Mouse (Mus musculus) Patski (cell line): Measurements from ENCODE around the gene Edil3. TPM values are rescaled to one million over a fixed set of nuclear protein-coding genes. Genes with fewer than 3 reads are reported as not detected.

Experiments
- ATAC-seq: fragments of 100-300 bp; one replicate; pipeline ENCODE4 v1.8.0; 2021
- CTCF ChIA-PET: fragments of 350-600 bp; sonication (Branson Sonifier 250); formaldehyde crosslinking; loops from one replicate; lab custom pipeline; 2022; ENCODE audit warnings: inconsistent platforms; lab: Charles Lee
- POLR2A ChIA-PET: fragments of 350-600 bp; sonication (Branson Sonifier 250); formaldehyde crosslinking; loops from one replicate; lab custom pipeline; 2022; ENCODE audit warnings: antibody characterized with exemption, inconsistent platforms; lab: Charles Lee
- DNase-seq: peaks from one replicate; pipeline ENCODE4 v3.0.0-alpha.2; 2011; ENCODE audit warnings: low read depth, low spot score
- H3K27me3 ChIP-seq: fragments of 371-371 bp; one replicate; pipeline ENCODE4 v1.5.1; 2021
- CTCF ChIP-seq: fragments of 100-300 bp; IDR thresholded peaks from one replicate; pipeline ENCODE4 v1.5.1; 2021
- in situ Hi-C: fragments of 300-500 bp; cut with MboI; formaldehyde crosslinking; loops from 3 replicates; pipeline ENCODE4 v1.11.1; 2018; ENCODE audit warnings: low pct_unique_long_range_greater_than_20kb, mixed read lengths
- polyA plus RNA-seq: library from polyadenylated mRNA; unstranded; gene quantifications from one replicate; pipeline ENCODE4 v1.2.3, GENCODE M21; 2021

Gene Edil3
- polyA plus RNA-seq, 1 experiment from 2014 or later: not detected

DNA sequence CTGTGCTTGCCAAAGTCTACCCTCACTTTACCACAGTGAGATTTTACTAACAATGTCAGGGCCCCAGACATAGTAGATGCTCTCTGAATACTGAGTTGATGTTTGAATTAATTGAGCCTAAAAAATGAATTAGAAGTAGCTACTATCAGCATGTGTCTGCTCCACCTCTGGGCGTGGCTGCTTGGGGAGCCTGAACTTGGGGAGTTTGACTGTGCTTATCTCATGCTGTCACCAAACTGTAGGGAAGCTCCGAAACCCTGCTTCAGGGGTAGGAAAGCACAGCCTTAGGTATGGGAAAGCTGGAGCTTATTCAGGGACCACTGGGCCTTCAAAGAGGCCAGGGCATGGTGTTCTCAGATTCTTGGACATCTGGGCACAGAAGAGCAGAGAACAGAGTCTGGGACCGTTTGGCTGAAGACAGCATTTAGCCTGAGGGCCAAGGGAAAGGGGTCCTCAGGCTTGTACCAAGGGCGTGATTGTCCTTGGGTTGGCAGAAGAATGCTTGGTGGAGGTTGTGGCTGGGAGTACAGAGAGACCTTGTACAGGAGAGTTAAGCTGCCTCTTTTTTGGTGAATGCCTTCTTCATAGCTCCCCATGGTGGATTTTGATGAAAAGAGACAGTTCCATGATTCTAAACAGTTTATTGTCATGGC, 432.8 kb downstream of the Edil3 start:
- ATAC-seq (no peak), DNase-seq (no peak)
- ChIA-PET POLR2A (no interaction called here), CTCF (no interaction called here)
- TF ChIP-seq CTCF: no peak
- peaks cover 1% of the 10 kb centered on the region for H3K27me3 ChIP-seq
- in situ Hi-C loops: no loop called here

DNA sequence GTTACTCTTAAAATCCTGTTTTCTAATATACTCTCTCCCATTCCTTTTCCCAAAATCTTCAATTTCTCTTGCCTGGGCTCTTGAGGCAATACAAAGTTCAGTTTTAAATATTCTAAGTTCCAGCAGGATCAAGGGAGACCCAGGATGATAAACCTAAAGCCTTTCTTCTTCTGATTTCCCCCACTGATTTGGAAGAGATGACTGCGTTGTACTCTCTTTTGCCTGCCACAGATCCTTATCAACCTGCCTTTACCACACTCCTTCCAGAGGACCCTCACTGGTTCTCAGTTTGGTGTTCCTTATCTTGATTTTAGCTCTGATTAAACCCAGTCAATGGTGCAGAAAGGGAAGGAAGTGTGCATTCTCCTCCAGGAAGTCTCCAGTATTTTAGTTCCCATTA, 435.6 kb downstream of the Edil3 start:
- no peak for ATAC-seq
- ChIA-PET CTCF (no interaction called here), POLR2A (no interaction called here)
- in situ Hi-C loops: no loop called here
- no peak for DNase-seq
- H3K27me3 ChIP-seq: peaks cover 4% of the 10 kb centered on the region
- TF ChIP-seq CTCF: no peak

DNA sequence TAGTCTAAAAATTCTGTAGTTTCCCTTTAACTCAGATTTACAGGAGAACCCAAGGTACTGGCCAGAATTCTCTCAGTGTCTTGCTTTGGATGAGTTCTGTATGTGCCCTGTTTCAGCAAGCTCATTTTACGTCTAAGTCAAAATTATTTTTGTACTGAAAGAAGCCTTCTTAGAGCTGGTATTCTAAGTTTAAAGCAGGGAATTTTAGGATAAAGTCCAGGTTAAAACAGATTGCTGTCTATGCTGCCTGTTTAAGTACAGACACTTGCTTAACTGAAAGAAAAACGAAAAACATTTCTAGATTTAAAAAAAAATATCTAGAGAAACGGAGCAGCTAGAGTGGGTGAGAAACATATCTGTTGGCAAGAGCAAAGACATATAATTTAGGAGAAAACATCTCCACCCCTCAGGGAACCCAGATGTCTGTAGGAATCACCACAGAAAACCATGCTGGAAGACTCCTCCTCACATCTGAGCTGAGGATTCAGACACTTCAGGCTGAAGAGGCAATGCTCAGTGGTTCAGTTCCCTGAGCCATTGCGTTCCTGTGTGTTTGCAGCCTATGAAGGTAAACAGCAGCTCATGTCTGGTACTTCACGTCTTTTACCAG, 465.5 kb downstream of the Edil3 start:
- no peak for ATAC-seq
- in situ Hi-C loops: no loop called here
- TF ChIP-seq CTCF: no peak
- POLR2A ChIA-PET: interaction anchor here (0.6 kb wide), 1 partner anchor 154 kb away, joined by 5 read pairs; no protein-coding TSS in a partner anchor
- peaks cover 7% of the 10 kb centered on the region for H3K27me3 ChIP-seq
- CTCF ChIA-PET: no interaction called here
- DNase-seq: no peak

DNA sequence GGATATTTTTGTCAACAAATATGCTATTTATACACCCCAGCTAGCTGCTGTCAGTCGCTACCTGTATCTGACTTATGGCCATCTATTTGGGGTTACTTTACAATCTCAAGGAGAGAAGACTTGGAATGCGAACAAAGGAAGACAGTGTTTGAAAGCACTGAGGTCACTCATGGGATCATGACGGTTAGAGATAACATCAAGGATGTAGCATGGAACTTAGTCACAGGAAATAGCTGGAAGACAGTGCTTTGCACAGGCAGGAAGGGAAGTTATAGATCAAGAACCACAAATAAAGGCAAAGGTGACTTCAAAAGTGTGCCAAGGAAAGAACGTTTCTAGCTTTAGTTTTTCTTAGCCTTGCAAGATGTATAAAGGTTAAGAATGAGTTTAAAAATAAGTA, 466.9 kb downstream of the Edil3 start:
- CTCF ChIA-PET: no interaction called here
- in situ Hi-C loops: no loop called here
- peaks cover 7% of the 10 kb centered on the region for H3K27me3 ChIP-seq
- TF ChIP-seq CTCF: no peak
- DNase-seq (no peak), ATAC-seq (no peak)
- POLR2A ChIA-PET: no interaction called here

DNA sequence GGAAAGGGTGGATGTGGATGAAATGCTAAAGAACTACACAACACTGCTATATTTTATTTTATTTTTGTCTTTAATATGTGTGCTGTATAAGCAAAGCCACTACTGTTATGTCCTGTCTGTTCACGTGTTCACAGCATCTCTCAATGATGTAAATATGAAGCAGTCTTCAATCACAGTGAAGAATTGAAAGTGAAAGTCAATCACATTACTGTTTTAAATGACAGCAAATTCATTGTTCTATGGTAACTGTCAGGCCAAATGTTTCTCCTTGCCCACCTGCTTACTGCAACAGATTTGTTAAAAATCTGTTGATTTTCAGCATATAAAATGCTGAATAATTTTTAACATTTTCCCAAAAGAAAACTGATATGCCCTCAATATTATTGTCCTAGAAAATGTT, 499.9 kb downstream of the Edil3 start:
- ATAC-seq: no peak
- CTCF ChIA-PET: interaction anchor here (1.1 kb wide), 1 partner anchor 171 kb away, joined by 4 read pairs; no protein-coding TSS in a partner anchor
- no peak for DNase-seq
- no peak for TF ChIP-seq CTCF
- in situ Hi-C loops: no loop called here
- no peaks in the 10 kb centered on the region for H3K27me3 ChIP-seq
- POLR2A ChIA-PET: no interaction called here

DNA sequence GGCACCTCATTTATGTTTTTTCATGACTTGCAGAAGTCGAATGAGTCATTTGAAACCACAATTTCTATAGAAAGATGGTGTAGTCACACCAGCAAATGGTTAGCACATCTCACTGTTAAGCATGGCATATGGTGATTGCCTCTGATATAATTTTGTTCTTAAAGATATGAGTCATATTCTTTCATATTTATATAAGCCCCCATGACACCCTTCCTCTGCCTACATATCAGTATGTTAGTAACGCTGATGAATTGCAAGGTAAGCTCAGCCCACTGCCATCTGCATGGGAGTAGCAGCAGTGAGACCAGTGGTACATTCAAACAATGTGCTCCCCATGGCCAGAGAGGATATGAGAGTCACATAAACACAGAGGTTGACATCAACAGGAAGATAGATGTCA, 503.0 kb downstream of the Edil3 start:
- in situ Hi-C loops: no loop called here
- no peak for TF ChIP-seq CTCF
- ChIA-PET CTCF (no interaction called here), POLR2A (no interaction called here)
- no peak for DNase-seq
- H3K27me3 ChIP-seq: no peaks in the 10 kb centered on the region
- no peak for ATAC-seq

DNA sequence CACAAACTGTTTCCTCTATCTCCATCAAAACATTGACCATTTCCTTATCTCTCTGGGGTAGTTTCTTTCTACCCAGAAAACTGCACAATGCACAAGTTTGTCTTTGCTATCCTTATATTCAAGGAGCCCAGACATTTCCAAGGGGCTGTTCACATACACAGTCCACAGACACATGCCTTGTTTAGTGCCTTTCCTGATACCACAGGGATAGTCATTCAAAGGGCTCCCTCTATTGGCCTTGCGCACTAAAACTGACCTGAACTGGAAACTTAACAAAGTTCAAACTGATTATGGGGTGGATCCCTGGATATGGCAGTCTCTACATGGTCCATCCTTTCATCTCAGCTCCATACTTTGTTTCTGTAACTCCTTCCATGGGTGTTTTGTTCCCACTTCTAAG, 513.2 kb downstream of the Edil3 start:
- POLR2A ChIA-PET: no interaction called here
- H3K27me3 ChIP-seq: no peaks in the 10 kb centered on the region
- in situ Hi-C loops: no loop called here
- CTCF ChIA-PET: no interaction called here
- no peak for TF ChIP-seq CTCF
- DNase-seq: no peak
- ATAC-seq: no peak

DNA sequence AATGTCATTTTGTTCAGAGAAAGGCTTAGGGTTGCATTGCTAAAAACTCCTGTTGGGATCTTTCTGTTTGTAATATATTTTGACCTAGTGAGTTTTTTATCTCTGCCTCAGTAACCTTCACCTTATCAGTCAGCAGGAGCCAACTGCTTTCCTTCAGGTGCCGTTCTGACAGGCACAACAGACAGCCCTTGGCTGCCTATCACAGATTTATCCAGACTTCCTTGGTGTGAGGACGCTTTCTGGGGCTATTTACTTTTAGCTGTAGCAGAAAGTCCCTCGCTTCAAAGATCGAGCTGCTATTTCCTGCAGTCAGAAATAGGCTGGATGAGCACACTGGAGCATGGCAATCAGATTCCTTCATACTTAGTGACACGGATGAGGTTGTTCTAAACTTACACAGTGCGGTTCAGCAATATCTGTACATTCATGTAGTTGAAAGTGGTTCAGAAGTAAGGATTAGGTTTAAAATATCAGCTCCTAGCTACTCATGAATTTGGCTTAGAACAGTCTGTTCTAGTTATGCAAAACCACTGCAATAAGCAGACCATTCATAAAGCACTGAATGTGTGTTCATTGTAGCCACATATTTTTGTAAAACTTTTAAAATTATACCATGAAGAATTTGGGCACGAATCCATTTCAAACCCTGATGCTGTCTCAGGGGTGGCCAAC, 514.8 kb downstream of the Edil3 start:
- ChIA-PET CTCF (interaction anchor here (1.2 kb wide), 1 partner anchor 31 kb away, joined by 3 read pairs; no protein-coding TSS in a partner anchor), POLR2A (no interaction called here)
- ATAC-seq: no peak
- TF ChIP-seq CTCF: no peak
- no peak for DNase-seq
- in situ Hi-C loops: no loop called here
- H3K27me3 ChIP-seq: no peaks in the 10 kb centered on the region

DNA sequence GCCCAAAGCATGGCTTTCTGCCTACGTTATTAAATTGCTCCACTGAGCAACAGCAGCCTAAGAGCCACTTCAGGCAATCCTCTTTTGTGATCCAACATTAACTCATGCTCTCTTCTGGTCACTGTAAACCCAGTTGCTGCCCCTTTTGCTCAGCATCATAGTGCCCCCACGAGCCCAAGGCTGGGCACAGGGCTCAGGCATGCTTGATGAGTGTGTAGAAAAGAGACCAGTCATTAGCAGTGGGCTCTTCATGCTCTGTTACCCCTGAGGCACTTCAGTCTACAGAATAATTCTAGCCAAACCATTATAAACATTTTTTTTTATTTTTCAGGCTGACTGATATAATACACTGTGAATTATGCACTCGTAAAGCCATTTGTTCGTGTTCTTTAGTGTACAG, 517.8 kb downstream of the Edil3 start:
- DNase-seq (no peak), ATAC-seq (no peak)
- ChIA-PET CTCF (interaction anchor here (1.2 kb wide), 1 partner anchor 24 kb away, joined by 3 read pairs; no protein-coding TSS in a partner anchor), POLR2A (no interaction called here)
- no peaks in the 10 kb centered on the region for H3K27me3 ChIP-seq
- in situ Hi-C loops: no loop called here
- no peak for TF ChIP-seq CTCF

DNA sequence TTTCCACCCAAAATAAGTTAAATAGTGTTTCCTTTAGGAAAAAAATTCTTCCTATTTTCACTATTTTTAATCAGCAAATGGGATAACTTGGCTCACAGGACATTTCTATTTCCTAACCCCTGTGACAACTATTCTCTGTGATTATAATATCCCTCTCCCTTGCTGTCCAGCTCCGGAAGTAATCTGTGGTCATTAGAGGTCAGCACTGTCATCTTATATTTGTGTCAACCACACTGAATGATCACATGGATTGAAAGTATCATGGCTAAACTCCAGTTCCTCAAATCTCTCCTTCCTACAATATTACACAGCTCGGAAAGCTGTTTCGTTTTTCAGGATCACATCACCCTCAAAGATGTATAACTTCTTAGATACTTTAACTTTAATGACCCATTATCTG, 518.5 kb downstream of the Edil3 start:
- in situ Hi-C loops: no loop called here
- no peak for DNase-seq
- ChIA-PET POLR2A (no interaction called here), CTCF (no interaction called here)
- ATAC-seq: no peak
- no peaks in the 10 kb centered on the region for H3K27me3 ChIP-seq
- no peak for TF ChIP-seq CTCF

DNA sequence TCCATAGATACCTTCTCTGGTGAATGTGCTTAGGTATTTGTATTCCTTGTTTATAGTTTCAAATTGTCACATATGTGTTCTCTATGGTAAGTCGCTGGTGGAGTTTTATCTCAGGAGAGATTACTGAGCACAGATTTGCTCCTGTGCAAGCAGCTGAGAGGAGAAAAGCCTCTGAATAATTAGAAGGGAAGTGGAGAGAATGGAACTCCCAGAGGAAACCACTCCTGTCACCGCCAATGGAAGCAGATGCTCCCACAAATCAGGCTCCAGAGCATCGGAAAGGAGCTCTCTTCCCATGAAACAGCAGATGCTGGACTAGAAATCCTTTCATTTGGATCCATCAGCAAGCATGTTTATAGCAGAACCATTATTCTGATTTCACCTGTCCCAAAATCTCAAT, 534.0 kb downstream of the Edil3 start:
- ChIA-PET POLR2A (no interaction called here), CTCF (no interaction called here)
- ATAC-seq (no peak), DNase-seq (no peak)
- no peak for TF ChIP-seq CTCF
- in situ Hi-C loops: no loop called here
- H3K27me3 ChIP-seq: no peaks in the 10 kb centered on the region
